Mouse (Mus musculus): ENCODE data around the gene Scrn1.

DNA sequence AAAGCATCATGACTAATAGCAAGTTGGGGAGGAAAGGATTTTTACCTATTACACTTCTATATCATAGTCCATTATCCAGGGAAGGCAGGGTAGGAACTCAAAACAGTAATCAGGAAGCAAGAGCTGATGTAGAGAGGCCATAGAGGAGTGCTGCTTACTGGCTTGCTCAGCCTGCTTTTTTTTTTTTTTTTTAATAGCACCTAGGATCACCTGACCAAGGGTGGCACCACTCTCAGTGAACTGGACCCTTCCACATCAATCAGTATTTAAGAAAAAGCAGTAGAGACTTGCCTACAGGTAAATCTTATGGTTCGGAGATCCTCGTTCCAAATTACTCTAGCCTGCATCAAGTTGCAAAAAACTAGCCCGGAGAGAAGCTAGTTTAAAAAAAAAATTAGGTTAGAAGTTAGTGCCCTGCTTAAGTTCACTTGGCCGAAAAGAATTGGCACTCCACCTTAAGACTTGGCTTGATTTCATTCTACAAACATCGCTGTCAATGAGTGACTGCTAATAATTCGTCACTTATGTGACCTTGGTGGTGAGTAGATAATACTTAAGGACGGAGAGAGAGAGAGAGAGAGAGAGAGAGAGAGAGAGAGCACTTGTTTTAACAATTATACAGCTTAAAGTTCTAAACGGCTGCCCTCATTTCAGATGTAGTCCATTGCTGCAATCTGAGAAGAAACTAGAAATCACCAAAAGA, 27.6 kb upstream of the Scrn1 start:
- no peak for TF ChIP-seq CTCF (IDR thresholded peaks at IDR 0.05)
- TF ChIP-seq POLR2A (IDR thresholded peaks at IDR 0.05; ENCODE audit: insufficient read depth, low read depth, low read length): no peak
